Mouse (Mus musculus) liver, postnatal 0 days (tissue): ENCODE results near the gene Wdfy2.

Experiments
- CTCF ChIP-seq: sonication (generic); IDR thresholded peaks from 2 replicates; pipeline ENCODE4 v1.5.1; 2016; ENCODE audit warnings: antibody characterized with exemption, low read depth
- EP300 ChIP-seq: IDR thresholded peaks from 2 replicates; pipeline ENCODE4 v1.6.1; 2016; ENCODE audit warnings: antibody characterized with exemption, low read depth, mild to moderate bottlenecking

DNA sequence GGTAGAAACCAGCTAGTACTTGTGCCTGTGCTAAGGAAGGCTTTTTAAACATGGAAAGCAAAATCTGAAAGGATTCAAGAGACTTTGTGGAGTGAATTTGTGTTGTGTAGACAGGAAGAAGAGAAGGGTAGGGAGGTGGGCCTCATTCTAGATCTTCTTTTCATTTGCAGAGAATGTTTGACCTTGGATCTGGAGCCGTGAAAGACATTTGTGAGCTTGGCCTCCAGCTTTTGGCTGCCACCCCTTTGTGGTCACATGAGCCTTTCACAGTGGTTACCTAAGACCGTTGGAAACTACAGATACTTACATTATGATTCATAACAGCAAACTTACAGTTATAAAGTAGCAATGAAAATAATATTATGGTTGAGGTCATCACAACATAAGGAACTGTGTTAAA, 34.5 kb downstream of the Wdfy2 start:
- TF ChIP-seq CTCF (no peak), EP300 (no peak)
